In genomic region chr3:99632309-99632708, GRCm38 (mm10) we compare ENCODE assay signal across 27 mouse cellular contexts.
DNase-seq lines count a peak whose midpoint lies in the region; ATAC-seq lines count a peak whose summit lies in the region.
"Had no signal": no experiment of that assay in that cellular context is flagged by ENCODE, and none has a peak within 500 bp of the region (broad histone marks: within the 10 kb centered on the region; RNA-seq: fewer than 3 reads in every experiment).

No protein-coding gene starts in this region.

- no peaks in the 10 kb centered on the region for H3K36me3 ChIP-seq in embryonic facial prominence, embryonic 11.5 days (replicated peaks; ENCODE audit: control insufficient read depth, insufficient read depth, low read depth, low read length)
- H3K36me3 ChIP-seq in embryonic facial prominence, embryonic 10.5 days (replicated peaks) = no peaks in the 10 kb centered on the region
- H3K36me3 ChIP-seq: embryonic facial prominence, embryonic 13.5 days; forebrain, embryonic 10.5 days; heart, embryonic 13.5 days had no signal

- no peak overlapping the region for H3K4me2 ChIP-seq in embryonic facial prominence, embryonic 11.5 days (ENCODE audit: low read depth, low read length)
- H3K4me2 ChIP-seq: embryonic facial prominence, embryonic 13.5 days; forebrain, embryonic 13.5 days; heart, embryonic 13.5 days; hindbrain, embryonic 14.5 days had no signal

- no peaks in the 10 kb centered on the region for H3K27me3 ChIP-seq in embryonic facial prominence, embryonic 11.5 days (ENCODE audit: control insufficient read depth, insufficient read depth, low read length)
- H3K27me3 ChIP-seq in embryonic facial prominence, embryonic 10.5 days (replicated peaks; ENCODE audit: low read depth, poor library complexity, severe bottlenecking) = no peaks in the 10 kb centered on the region
- H3K27me3 ChIP-seq: embryonic facial prominence, embryonic 13.5 days; forebrain, embryonic 13.5 days; heart, embryonic 13.5 days had no signal

- 80% methylated on average over 4 of the region's 4 CpGs for WGBS in embryonic facial prominence, embryonic 11.5 days
- 82% methylated on average over 4 of the region's 4 CpGs for WGBS in embryonic facial prominence, embryonic 10.5 days

- no peak overlapping the region for H3K4me3 ChIP-seq in embryonic facial prominence, embryonic 11.5 days (ENCODE audit: low read depth, low read length)
- no peak overlapping the region for H3K4me3 ChIP-seq in embryonic facial prominence, embryonic 10.5 days
- H3K4me3 ChIP-seq: embryonic facial prominence, embryonic 13.5 days; forebrain, embryonic 10.5 days; forebrain, embryonic 13.5 days; gastrocnemius, adult 2 months; heart, embryonic 13.5 days had no signal

- no peaks in the 10 kb centered on the region for H3K4me1 ChIP-seq in embryonic facial prominence, embryonic 11.5 days (ENCODE audit: control insufficient read depth, insufficient read depth, low read length)
- H3K4me1 ChIP-seq in embryonic facial prominence, embryonic 10.5 days = no peaks in the 10 kb centered on the region
- H3K4me1 ChIP-seq: forebrain, embryonic 10.5 days; forebrain, embryonic 13.5 days; heart, embryonic 13.5 days had no signal

- no peak for ATAC-seq in embryonic facial prominence, embryonic 11.5 days (replicated peaks; ENCODE audit: insufficient number of reproducible peaks, low FRiP score, low TSS enrichment, low read depth)
- ATAC-seq: activated CD4-positive, CD25-positive, alpha-beta regulatory T cell, adult 4 months; forebrain, embryonic 13.5 days; forebrain, embryonic 16.5 days; hindbrain, postnatal 0 days; inflammation-experienced regulatory T-cells, adult 6 months had no signal

- H3K9ac ChIP-seq in embryonic facial prominence, embryonic 11.5 days (replicated peaks; ENCODE audit: low read length) = no peak overlapping the region
- H3K9ac ChIP-seq: embryonic facial prominence, embryonic 13.5 days; forebrain, embryonic 13.5 days; heart, embryonic 13.5 days; hindbrain, embryonic 14.5 days had no signal

- peak; percentile 34 for DNase-seq in embryonic facial prominence, embryonic 11.5 days (ENCODE audit: low spot score)
- DNase-seq in embryonic facial prominence, embryonic 10.5 days (ENCODE audit: low spot score) = no peak
- peak; percentile 5 to 25 for DNase-seq in left cerebral cortex, postnatal 14 days (ENCODE audit: low spot score in 2 of 2)
- no peak for DNase-seq in left cerebral cortex, adult 11 months (ENCODE audit: low spot score)
- DNase-seq in right cerebral cortex, adult 2 months (ENCODE audit: low spot score in 2 of 2) = peak; percentile 5 to 15
- no peak for DNase-seq in right cerebral cortex, postnatal 4 days
- peak; percentile 5 for DNase-seq in telencephalon, adult 2 months (ENCODE audit: low read depth, low spot score)
- no peak for DNase-seq in heart, adult 11 months
- DNase-seq: adrenal gland, adult 8-10 months; adrenal gland, postnatal 25 days; cerebellum, adult 18-20 months; cerebellum, adult 9-10 months; cerebellum, postnatal 14 days; gastrocnemius, adult 2 months; gastrocnemius, postnatal 14 days; heart, adult 18-20 months; heart, postnatal 14 days; heart, postnatal 4 days had no signal

- intact Hi-C loops in left cerebral cortex, postnatal 14 days (cut with DNase I) = no loop called here

- H3K27ac ChIP-seq in embryonic facial prominence, embryonic 11.5 days (replicated peaks; ENCODE audit: low read depth, low read length) = no peak overlapping the region
- H3K27ac ChIP-seq in embryonic facial prominence, embryonic 10.5 days (replicated peaks) = no peak overlapping the region
- H3K27ac ChIP-seq: embryonic facial prominence, embryonic 13.5 days; forebrain, embryonic 10.5 days; forebrain, embryonic 13.5 days; gastrocnemius, adult 2 months; heart, embryonic 13.5 days; hindbrain, embryonic 14.5 days; hindbrain, postnatal 0 days had no signal

- no peaks in the 10 kb centered on the region for H3K9me3 ChIP-seq in embryonic facial prominence, embryonic 11.5 days (replicated peaks; ENCODE audit: control insufficient read depth, low read length)
- H3K9me3 ChIP-seq in embryonic facial prominence, embryonic 10.5 days = no peaks in the 10 kb centered on the region
- H3K9me3 ChIP-seq: embryonic facial prominence, embryonic 13.5 days; forebrain, embryonic 10.5 days; forebrain, embryonic 13.5 days; heart, embryonic 13.5 days had no signal

Comparison
In these comparisons a context has a peak if more than half of its experiments do, and no peak if none do; other contexts are left out.
1. DNase-seq: peak in embryonic facial prominence, embryonic 11.5 days (single experiment), left cerebral cortex, postnatal 14 days (2 of 2), right cerebral cortex, adult 2 months (2 of 2) and telencephalon, adult 2 months (single experiment); none in embryonic facial prominence, embryonic 10.5 days (single experiment), left cerebral cortex, adult 11 months (single experiment), right cerebral cortex, postnatal 4 days (single experiment) and heart, adult 11 months (single experiment).